Mouse (Mus musculus) urinary bladder, postnatal 4 days (tissue): Measurements from ENCODE around the gene Ptprb.
A peak's percentile ranks its signal among the peaks of the same experiment; 100 is the strongest.

Experiments used
- DNase-seq, 2 experiments: peaks; one replicate each; pipeline ENCODE4 v3.0.0; 2021 to 2022; ENCODE audit warnings: low spot score in 2 of 2

Gene Ptprb

DNA sequence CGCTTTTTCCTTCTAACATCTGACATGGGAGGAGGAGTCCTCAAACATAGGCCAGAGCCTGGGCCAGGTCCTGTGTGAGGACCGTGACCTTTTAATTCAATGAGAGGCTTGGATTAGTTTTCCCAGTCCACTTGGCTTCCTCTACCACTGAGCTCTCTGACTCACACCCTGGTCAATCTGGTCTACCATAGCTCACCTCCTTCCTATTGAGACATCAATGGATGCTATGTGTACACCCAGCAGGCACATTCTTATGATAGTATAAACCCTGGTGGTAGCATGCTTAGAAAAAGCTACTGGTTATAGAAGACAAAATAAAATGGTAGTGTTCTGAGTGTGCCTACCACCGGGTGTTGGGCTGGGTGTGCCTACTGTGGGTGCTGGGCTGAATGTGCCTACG lies 21.1 kb downstream of the Ptprb start:
- no peak for DNase-seq

DNA sequence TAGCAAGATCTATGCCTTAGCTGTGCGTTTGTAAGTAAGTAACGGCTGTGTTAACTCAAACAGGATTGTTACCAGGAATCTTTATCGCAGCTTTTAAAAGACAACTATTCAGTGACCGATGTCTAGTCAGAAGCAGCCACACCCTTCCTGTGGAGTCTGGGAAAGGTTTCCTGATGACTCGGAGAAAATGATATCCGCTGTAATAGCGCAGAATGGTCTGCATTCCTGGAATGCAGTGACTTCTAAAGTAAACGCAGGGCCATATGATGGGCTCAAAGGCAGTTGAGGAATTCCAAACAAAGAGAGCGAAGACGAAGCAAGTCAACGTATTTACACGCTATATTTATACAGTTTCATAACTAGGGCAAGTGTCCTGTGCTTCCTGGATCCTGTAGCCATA lies 22.5 kb downstream of the Ptprb start:
- DNase-seq = no peak

DNA sequence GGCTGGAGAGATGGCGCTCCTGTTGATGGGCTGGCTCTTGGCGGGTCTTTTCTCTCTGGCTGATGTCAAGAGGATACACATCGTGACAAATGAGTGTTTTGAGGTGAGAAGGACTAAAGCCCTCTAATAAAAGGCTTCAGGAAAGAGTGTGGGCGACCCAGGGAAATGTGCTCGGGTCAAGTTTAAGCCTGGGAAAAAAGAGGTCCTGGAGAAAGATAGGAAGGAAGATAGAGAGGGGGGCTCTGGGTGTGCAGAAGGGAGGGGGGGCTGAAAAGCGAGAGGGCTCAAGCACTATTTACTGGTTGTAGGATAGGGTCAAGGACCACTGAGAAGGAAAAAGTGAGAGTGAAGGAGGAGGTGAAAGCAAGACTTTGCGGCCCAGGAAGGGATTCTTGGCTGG lies 25.5 kb downstream of the Ptprb start:
- DNase-seq = no peak

DNA sequence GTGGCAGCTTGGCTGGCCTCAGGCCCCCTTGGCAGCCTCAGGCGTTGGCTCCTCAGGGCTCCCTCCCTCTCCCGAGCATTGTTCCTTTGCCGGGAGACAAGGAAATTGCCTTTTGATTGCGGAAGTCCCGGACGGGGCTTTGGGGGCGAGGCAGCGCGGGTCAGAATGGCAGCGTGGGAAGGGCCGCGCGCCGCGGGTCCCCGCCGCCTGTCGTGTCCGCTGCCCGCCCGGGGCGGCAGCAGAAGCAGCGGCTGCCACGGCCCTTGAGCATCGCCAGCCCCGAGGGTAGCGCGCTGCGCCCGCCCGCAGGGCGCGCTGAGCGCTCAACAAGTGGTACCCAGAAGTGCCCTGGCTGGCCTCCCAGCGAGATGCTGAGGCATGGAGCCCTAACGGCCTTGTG lies 25.9 kb downstream of the Ptprb start:
- no peak for DNase-seq

DNA sequence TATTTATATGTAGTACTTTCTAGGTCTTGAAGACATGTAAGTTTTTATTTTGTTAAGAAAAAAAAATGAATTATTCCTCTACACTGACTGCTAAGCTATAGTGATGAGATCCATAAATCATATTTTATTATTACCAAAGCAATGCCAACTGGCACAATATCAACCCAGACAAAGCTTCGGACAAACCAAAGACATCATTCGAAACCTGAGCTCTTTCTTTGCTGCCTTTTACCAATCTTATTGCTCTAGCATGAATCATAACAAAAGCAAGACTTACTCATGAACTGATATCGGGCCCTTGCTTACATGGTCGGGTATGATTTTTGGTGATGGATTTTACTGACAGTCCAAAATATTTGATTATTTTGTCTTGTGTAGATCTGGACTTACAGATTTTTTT lies 29.0 kb downstream of the Ptprb start:
- no peak for DNase-seq

DNA sequence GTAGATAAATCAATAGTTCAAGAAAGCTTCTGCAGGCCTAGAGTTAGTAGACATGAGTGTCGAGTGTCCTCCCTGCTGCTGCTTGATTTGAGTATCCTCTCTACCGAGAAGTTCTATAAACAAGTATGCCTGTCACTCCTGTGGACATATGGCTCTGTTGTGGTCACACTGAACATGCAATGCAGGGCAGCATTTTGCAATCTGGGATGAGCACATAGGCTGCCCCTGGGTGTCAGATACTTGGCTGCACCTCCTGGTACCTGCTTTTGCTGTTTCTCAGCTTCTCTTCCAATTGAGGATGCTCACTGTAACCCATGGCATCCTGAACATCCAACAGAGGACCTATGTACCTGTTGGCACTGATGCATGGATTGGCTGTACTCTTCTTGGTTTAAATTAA lies 34.1 kb downstream of the Ptprb start:
- DNase-seq = no peak

DNA sequence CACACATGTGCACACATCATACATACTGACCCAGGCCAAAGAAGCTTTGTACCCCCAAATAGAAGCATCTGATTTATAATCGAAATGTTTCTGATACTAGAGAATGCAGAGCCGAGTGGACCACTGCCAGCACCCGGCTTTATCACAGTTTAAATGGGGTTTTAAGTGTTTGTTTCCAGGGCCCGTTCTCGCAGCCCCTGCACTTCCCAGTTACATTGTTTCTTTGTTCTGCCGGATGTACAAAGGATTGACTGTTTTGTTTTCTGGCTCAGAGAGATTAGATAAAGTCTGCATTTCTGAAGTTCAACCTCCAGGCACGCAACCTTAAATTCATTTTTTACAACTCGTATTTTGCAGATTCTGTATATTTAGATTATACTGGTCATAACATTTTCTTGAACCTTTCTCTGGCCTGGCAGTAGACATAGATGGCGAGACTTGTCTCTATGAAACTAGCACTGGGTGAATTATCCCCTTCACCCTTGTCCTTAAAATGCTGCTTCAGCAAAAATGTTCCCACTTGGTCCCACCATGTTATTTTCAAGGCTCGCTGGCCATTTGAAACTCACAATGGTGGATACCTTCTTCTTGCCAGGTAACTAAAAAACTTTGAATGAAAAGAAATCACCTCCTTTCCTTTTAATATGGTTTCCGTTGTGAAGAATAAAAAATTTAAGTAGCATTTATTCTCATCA lies 35.3 kb downstream of the Ptprb start:
- DNase-seq = no peak

DNA sequence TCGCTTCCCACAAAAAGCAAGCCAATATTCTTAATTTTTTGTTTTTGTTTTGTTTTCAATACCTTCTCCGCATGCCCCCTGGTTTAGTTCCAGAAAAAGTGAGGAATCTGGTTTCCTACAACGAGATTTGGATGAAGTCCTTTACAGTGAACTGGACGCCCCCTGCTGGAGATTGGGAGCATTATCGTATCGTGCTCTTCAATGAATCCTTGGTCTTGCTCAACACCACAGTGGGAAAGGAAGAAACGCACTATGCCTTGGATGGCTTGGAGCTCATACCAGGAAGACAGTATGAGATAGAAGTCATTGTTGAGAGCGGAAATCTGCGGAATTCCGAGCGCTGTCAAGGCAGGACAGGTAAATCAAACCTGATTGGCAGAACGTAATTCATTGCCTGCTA lies 43.9 kb downstream of the Ptprb start:
- peak; percentile 57 to 83 for DNase-seq

DNA sequence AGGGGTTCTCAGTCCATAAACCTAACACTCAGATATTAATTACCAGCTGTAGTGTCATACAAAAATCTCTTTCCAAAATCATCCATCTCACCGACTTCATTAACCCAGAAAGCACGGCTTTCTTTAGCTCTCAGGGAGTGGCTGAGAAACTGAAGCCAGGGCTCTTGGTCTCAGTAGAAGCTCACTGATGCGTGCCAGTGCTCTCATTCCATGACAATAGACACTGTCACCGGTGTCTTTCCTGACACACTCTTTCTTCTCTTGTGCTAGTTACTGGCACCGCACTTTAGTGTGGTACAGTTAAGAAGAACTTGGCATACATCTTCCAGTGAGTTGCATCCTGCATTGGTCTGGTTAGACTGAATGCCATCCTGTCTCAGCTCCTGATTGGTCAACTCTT lies 53.8 kb downstream of the Ptprb start:
- DNase-seq = no peak

DNA sequence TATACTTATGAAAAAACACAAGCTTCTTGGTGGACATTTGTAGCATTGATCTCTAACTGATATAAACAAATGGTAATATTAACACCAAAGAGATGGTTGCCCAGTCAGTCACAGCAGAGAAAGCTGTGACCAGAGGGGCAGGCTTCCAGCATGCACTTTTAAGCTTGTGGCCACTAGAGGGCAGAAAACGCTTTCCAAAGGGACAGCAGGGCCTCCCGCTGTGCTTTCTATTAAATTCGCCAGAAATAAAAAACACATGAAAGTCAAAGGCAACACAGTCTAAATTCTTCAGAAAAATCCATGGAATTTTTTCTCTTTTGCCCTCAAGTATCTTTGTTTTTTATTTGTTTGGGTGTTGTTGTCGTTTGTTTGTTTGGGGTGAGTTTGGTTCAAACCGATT lies 55.1 kb downstream of the Ptprb start:
- peak; percentile 48 to 79 for DNase-seq

DNA sequence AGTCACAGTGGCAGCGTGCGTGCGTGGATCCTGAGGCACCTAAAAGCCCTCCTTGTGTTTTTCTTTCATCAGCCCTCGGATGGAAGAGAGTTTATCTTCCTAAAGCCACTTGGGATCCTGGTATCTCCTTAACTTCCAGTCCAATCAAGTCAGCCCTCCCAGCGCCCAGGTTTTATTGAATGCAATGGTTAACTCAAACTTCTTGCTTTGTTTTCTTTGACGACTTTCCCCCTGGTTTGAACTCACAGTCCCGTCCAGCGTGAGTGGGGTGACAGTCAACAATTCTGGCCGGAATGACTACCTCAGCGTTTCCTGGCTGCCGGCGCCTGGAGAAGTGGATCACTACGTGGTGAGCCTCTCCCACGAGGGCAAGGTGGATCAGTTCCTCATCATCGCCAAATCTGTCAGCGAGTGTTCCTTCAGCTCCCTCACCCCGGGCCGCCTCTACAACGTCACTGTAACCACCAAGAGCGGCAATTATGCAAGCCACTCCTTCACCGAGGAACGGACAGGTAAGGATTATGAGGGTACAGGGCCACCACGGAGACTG lies 55.7 kb downstream of the Ptprb start:
- DNase-seq = no peak

DNA sequence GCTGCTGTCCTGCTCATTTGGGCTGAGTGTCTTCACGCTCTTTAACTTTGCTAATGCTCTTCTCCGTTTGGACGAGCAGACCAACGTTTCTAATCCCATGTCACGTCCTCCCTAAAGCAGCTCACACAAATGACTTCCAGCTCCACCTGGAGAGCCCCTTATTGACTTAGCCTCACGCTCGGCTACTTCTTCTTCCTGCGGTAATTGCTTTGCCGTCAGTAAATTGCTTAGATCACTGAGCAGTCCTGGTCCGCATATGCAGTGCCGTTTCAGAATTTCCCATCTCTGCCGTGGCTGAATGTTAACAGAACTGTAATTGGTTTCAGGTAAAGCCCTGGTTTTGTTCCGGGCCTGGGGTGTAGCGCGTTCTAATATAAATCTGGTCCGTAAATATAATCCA lies 58.3 kb downstream of the Ptprb start:
- no peak for DNase-seq

DNA sequence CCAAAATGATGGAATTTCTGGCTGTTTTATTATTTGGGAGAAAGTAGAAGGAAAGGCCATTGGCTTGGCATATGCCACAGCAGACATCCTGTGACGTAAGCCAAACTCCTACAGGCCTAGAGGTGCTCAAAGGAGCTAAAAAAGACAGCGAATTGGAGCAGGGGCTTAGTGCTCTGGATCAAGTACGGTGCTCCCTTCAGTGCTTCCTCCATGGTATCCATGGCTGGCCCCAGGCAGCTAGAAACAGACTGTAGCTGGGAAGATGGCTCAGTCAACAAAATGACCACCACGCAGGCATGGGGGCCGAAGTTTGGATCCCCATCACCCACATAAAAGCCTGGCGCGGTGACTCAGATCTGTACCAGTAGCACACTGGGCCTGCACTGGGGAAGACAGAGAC lies 58.8 kb downstream of the Ptprb start:
- DNase-seq = no peak

DNA sequence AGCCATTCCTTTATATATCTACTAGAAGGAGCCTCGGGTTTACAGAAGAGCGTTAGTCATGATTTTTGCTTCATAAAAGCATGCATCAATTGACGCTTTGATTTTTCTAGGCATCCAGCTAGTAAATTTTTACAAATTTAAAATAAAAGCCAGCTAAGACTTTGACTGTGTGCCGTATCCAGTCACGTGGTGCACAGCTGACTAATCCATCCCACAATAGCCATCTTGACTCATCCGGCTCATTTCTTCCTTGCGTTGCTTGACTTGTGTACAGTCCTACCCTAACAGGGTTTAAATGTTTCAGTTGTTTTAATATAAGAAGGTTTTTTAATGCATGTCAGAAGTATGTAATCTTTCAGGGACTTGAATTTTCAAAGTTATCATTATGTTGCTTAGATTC lies 60.0 kb downstream of the Ptprb start:
- no peak for DNase-seq

DNA sequence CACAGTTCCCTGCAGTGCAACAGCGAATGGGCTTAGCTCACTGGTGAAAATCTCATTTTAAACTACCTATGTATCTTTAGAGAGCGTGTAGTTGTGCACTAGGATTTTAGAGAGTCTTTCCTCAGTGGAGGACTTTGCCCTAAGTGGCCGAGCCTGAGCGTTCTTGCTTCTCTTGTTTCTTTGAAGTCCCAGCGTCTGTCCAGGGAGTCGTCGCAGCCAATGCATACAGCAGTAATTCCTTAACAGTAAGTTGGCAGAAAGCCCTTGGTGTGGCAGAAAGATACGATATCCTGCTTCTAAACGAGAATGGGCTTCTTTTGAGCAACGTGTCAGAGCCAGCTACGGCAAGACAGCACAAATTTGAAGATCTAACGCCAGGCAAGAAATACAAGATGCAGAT lies 65.9 kb downstream of the Ptprb start:
- no peak for DNase-seq

DNA sequence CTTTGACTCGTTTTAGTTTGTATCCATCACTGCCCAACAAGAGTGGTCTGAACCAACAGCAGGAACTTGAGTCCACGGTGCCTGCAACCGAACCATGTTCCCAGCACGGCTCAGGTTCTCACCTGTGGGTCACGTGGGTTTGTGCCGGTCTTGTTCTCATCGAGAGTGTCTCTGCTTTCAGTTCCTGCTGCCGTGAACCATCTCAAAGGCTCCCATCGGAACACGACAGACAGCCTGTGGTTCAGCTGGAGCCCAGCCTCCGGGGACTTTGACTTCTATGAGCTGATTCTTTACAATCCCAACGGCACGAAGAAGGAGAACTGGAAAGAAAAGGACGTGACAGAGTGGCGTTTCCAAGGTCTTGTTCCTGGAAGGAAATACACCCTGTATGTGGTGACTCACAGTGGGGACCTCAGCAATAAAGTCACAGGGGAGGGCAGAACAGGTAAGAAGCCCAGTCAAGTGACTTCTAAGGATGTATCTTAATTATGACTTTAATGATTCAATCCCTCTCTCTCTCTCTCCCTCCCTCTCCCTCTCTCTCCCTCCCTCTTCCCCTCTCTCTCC lies 71.4 kb downstream of the Ptprb start:
- no peak for DNase-seq

DNA sequence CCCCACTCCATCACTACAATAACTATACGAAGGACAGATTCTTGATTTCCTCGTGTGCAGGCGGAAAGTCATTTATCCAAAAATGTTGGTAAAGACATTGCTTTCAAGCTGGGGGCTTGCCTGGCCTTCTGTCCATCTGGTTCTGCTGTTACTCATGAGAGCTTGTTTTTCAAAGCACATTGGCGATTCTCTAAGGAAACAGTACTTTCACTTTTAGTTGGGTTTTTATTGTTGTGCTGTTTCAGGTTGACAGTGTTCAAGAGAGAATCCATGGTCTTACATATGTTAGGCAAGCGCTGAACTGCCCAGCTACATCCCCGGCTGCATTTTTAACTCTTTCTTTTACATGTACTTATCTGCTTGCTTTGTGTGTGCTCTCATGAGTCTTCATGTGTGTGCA lies 73.7 kb downstream of the Ptprb start:
- no peak for DNase-seq

DNA sequence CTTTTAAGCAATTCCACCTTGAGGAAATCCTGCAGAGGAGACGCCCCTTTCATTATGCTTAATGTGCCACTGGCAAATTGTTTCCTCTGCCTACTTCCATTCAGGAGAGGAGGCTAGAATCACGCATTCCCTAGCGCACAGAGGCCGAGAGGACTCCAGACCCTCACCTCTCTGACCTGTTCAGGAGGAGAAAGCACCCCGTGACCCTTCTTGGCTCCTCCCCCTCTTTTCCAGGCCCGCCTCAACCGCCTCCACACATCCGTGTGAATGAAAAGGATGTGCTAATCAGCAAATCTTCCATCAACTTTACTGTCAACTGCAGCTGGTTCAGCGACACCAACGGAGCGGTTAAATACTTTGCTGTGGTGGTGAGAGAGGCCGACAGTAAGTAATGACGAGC lies 75.2 kb downstream of the Ptprb start:
- DNase-seq = no peak

DNA sequence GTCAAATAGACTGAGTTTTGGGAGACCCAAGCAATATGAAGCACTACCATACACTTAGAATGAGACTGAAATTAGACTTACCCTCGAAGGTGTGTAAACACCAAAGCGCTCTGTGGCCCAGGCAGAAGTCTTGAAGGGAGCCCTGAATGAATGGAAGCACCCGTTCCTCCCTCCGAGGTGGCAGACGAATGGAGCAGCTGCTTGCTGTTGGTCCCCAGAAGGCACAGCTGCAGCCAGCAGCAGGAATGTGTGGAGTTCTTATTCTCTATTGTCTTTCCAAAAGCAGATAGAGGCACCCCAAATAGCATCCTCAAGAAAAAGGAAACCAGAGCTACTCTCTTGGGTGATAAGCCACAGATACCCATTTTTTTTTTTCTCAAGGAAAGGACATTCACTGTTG lies 79.0 kb downstream of the Ptprb start:
- no peak for DNase-seq

DNA sequence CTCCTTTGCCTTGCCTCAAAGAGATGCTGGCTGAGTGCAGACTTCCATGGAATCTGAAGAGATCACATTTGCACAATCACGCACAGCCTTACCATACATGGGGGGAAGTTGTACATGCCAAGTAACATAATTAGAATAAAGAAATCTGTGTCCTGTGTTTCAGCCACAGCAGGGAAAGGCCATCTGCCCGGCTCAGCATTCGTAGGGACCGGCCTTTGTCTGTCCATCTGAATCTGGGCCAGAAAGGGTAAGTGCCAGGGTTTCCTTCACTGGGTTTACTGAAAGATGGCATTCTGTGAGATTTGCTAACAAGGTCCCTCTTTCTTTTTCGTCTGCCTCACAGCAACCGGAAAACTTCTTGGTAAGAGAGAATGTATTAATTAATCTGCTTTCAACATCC lies 86.9 kb downstream of the Ptprb start:
- no peak for DNase-seq

DNA sequence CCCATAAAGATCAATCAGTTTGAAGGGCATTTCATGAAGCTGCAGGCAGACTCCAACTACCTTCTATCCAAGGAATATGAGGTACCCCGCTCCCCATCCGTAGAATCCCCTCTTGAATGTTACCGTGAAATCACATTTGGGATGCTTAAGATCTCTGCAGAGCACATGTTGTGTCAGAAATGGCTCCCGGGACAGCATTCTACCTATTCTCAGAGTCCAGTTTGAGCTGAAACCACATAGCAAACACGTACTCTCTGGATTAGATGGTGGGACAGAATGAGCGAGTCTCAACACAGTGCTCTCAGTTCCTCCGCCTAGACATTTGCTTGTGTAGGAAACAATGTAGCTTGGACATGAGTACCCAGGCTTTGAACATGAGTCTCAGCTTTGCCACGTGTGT lies 87.3 kb downstream of the Ptprb start:
- DNase-seq = no peak

DNA sequence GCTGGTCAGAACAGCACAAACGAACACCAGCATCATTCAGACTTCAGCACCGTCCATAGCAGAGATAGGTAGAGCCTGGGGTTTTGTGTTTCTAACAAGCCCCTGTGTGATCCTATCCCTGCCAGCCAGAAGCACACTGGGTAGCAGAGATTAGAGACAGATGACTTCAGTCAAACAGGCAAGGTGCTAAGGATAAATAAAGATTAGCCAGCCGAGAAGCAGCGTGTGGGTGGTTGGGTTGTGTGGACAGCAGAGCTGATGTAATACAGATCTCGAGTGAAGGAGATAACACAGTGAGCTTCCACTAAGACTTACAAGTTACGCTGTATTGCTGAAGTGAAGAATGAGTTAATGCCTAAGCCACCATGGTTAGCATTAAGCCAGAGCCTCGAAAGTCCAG lies 89.4 kb downstream of the Ptprb start:
- DNase-seq = no peak

DNA sequence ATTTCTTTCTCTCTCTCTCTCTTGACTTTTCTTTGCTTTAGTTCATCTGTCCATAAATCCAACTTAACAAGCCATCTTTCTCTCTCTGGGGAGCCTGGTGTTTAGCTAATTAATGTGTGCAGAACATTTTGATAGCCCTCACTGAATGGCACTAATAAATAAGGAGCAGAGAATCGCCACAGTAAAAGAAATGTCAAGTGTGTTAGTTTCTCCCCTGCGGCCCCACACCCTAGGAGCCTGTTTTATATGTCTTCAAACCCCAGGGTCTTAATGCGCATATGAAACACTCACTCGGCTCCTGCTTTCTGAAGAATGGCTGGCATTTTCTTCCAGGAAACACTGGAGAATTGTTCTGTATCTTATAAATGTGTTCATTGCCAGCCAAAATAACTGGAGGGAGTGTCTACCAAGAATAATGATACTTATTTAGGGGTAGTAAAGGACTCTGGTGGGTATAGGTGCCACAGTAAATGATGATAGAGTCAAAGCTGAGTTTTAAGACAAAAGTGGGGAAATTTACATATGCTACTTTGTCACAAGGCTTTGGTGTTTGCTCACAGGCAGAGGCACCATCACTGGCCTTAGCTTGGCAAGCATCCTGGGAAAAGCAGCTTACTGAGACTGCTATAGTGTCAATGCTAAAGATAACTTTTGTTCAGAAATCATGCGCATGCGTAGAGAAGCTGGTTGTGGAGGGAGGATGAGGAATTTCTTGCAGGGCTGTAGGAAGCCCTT lies 95.8 kb downstream of the Ptprb start:
- DNase-seq = no peak
